Mouse (Mus musculus): ENCODE data around the gene Olfr473.
"Not testable (repeated sequence)": the region's sequence is repeated elsewhere in the genome, so short reads cannot be mapped to it uniquely, and the experiment has no call there.

Gene Olfr473

DNA sequence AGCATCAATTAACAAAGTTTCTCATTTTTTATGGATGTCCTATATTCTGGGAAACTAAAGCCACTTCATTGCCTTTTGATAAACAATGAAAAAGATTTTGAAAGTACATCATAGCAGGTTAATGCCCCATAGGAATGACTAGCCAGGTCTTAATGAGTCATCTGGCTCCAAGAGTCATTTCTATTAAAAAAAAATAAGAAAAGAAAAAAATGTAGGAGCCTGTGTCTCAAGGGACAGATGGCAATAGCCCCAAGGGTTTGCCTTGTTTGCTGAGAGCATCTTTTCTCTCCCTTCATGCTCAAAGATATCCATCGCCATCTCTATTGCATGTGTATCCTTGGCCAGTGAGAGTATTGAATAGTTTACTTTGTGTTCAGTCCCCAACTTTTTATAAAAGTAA lies at the start of gene Olfr473:
Gene Olfr473, plus strand, starts transcription at position 301 of the 400 bp plus-strand sequence.
- no peak for DNase-seq (ENCODE audit: low spot score)

- DNase-seq (ENCODE audit: low spot score): no peak
Measured at GRCm38 (mm10) chr7:107897602-107898001, 32.6 kb upstream of the Olfr473 start, which contains the start of gene Olfr472. Gene Olfr472 (plus strand): TSS chr7:107897902.

DNA sequence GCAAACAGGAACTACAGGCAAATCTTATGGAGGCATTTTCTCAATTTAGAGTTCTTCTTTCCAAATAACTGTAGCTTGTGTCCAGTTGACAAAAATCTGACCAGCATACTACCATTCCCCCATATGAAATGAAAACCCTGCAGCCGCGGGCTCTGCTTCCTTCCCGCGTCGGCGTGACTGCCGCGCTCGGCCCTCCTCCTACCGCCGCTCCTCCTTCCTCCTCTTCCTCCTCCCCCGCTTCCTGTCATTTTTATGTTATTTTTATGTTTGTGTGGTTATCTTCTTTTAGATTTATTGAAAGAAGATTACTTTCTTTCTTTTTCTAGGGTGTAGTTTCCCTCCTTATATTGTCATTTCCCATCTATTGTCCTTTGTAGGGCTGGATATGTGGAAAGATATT lies 22.3 kb downstream of the Olfr473 start:
- DNase-seq (ENCODE audit: low spot score): not testable (repeated sequence)

DNA sequence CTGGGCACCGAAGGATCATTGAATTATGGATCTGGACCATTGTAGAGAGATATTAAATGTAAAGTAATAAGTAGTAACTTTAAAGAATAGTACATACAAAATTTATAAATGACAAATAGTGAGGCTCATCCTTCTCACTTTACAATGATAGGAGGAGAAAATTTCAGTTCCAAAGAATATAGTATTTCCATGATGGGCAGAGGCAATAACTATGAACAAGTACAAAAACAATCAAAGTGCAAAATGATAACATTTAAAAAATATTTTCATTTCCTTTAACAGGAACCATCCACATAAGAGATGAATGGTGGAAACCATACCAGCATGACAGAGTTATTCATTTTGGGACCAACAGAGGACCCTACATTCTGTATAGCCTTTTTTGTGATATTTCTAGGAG lies 24.1 kb downstream of the Olfr473 start, which contains the start of gene Olfr474:
Gene Olfr474, plus strand, starts transcription at position 301 of the 400 bp plus-strand sequence.
- no peak for DNase-seq (ENCODE audit: low spot score)

DNA sequence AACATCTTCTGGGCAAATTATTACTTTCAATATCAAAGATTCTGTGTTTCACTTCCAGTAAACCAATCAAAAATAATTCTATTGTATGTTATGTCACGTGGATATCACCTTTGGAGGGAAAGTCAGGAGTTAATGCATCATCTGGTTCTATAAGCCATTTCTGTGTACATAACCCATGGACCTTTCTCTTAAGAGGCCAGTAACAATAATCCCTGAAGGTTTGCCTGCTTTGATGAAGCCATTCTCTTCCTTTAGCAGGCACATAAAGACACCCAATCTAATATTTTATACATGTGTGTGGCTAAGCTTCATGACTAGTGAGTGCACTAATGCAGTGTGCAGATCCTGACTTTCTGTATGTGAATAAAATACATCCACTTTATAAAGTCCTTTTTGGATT lies 34.3 kb downstream of the Olfr473 start, which contains the start of gene Olfr476:
Gene Olfr476, plus strand, starts transcription at position 301 of the 400 bp plus-strand sequence.
- no peak for DNase-seq (ENCODE audit: low spot score)
